Mouse (Mus musculus) heart, postnatal 10 days (tissue): ENCODE results near the gene Prr3. TPM values are rescaled to one million over a fixed set of nuclear protein-coding genes. Genes with fewer than 3 reads are reported as not detected.
A peak's percentile ranks its signal among the peaks of the same experiment; 100 is the strongest.
"Not testable (repeated sequence)": the region's sequence is repeated elsewhere in the genome, so short reads cannot be mapped to it uniquely, and the experiment has no call there.

ENCODE experiments used
- DNase-seq, 2 experiments: peaks; one replicate each; pipeline ENCODE4 v3.0.0; 2021
- intact Hi-C: fragments of 180-260 bp; cut with DNase I; formaldehyde crosslinking; loops from one replicate; pipeline ENCODE4 v1.15.1; 2025
- total RNA-seq, 2 experiments: library from RNA; stranded (reverse); gene quantifications; 2 replicates each; pipeline ENCODE4 v1.2.3; 2021

The Prr3 gene
- total RNA-seq, 2 experiments from 2014 or later: 7.9 to 11.0 TPM

GRCm38 (mm10) chr17:35999356-35999755 lies 19.3 kb upstream of the Prr3 start:
- peak in 1 of 2 experiments; percentile 28 for DNase-seq
- intact Hi-C loops: loop anchor here (5.0 kb wide), 1 partner anchor 113 kb away; no protein-coding TSS in a partner anchor

- no peak for DNase-seq
- intact Hi-C loops: loop anchor here (5.0 kb wide), 1 partner anchor 114 kb away; no protein-coding TSS in a partner anchor
Observed at GRCm38 (mm10) chr17:35998545-35999305, 18.7 kb upstream of the Prr3 start.

GRCm38 (mm10) chr17:35997713-35998510 lies 17.9 kb upstream of the Prr3 start:
- DNase-seq: peak in 1 of 2 experiments; percentile 11
- intact Hi-C loops: loop anchor here (1.0 to 5.0 kb wide), 3 partner anchors 37 to 193 kb away; partner anchors contain the start of gene H2-T3

- peak; percentile 98 to 99 for DNase-seq
- intact Hi-C loops: loop anchor here (1.0 to 5.0 kb wide), 3 partner anchors 38 to 194 kb away; partner anchors contain the start of gene H2-T3
Observed at GRCm38 (mm10) chr17:35996949-35997348, 16.9 kb upstream of the Prr3 start.

GRCm38 (mm10) chr17:35994879-35995240 lies 14.8 kb upstream of the Prr3 start:
- intact Hi-C loops: loop anchor here (5.0 kb wide), 2 partner anchors 117 to 163 kb away; no protein-coding TSS in a partner anchor

GRCm38 (mm10) chr17:35994175-35994878 lies 14.3 kb upstream of the Prr3 start:
- DNase-seq: peak; percentile 84 to 86
- intact Hi-C loops: loop anchor here (5.0 kb wide), 1 partner anchor 162 kb away; no protein-coding TSS in a partner anchor

More at GRCm38 (mm10) chr17:35994879-35995240, 14.8 kb upstream of the Prr3 start:
- DNase-seq: no peak

GRCm38 (mm10) chr17:35993675-35994074 lies 13.6 kb upstream of the Prr3 start:
- intact Hi-C loops: loop anchor here (1.0 to 5.0 kb wide), 2 partner anchors 56 to 161 kb away; no protein-coding TSS in a partner anchor
- peak; percentile 83 to 87 for DNase-seq

GRCm38 (mm10) chr17:35991781-35992180 lies 11.7 kb upstream of the Prr3 start:
- intact Hi-C loops: loop anchor here (5.0 kb wide), 1 partner anchor 159 kb away; no protein-coding TSS in a partner anchor
- peak; percentile 33 to 46 for DNase-seq

GRCm38 (mm10) chr17:35981776-35982175 lies 1.7 kb upstream of the Prr3 start:
- DNase-seq: no peak
- intact Hi-C loops: no loop called here

GRCm38 (mm10) chr17:35980363-35980754 lies 323 bp upstream of the Prr3 start:
- intact Hi-C loops: no loop called here
- peak; percentile 67 to 69 for DNase-seq

GRCm38 (mm10) chr17:35978811-35979400 lies 1.1 kb downstream of the Prr3 start:
- no peak for DNase-seq
- intact Hi-C loops: no loop called here

- no peak for DNase-seq
- intact Hi-C loops: no loop called here
Observed at GRCm38 (mm10) chr17:35972131-35972530, 7.9 kb downstream of the Prr3 start.

GRCm38 (mm10) chr17:35969418-35970389 lies 10.3 kb downstream of the Prr3 start, which contains the start of gene Abcf1:
Gene Abcf1 (minus strand): TSS chr17:35969761.
- intact Hi-C loops: no loop called here
- peak; percentile 99 for DNase-seq

GRCm38 (mm10) chr17:35967621-35968020 lies 12.4 kb downstream of the Prr3 start:
- DNase-seq: no peak
- intact Hi-C loops: no loop called here

GRCm38 (mm10) chr17:35963279-35963678 lies 16.8 kb downstream of the Prr3 start:
- no peak for DNase-seq
- intact Hi-C loops: no loop called here

- DNase-seq: no peak
- intact Hi-C loops: no loop called here
Observed at GRCm38 (mm10) chr17:35958533-35959223, 21.4 kb downstream of the Prr3 start.

GRCm38 (mm10) chr17:35954665-35955064 lies 25.4 kb downstream of the Prr3 start:
- intact Hi-C loops: no loop called here
- DNase-seq: no peak

- DNase-seq, intact Hi-C loops: not testable (repeated sequence)
Observed at GRCm38 (mm10) chr17:35952559-35952958, 27.5 kb downstream of the Prr3 start.
